Mouse (Mus musculus) MN1 (cell line): ENCODE data around the gene Mustn1.

Experiments used
- DNase-seq: peaks from one replicate; pipeline ENCODE4 v3.0.0-alpha.2; 2016; ENCODE audit warnings: low spot score

The Mustn1 gene

DNA sequence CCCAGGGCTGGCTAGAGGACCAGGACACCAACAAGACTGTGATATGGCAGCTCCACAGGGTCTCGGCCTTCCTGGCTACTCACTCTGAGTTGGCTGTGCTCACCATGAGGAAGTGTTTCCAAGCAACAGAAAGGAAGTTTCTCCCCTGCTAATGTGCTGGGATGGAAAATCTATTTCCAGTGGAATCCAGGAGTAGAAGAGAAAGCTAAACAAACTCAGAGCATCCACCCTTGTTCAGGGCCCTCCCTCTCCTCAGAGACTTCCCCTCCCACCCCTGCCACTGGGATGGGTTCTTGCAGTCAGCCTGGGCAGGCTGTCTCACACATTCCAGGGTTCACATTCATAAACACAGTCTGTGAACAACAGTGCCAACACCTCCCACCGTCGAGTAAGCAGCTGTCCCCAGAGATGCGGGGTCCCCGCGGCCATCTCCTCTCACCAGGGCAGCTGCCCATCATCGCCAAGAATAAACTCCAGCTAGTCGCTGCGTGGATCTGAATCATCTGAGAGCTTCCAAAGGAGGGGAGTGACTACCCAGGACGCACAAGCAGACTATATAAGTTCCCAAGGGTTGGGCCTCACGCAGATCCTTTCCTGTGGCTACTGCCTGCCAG, at the start of gene Mustn1:
Mustn1 (plus strand) TSS at position 243 of the 614 bp plus-strand sequence.
- DNase-seq = no peak

DNA sequence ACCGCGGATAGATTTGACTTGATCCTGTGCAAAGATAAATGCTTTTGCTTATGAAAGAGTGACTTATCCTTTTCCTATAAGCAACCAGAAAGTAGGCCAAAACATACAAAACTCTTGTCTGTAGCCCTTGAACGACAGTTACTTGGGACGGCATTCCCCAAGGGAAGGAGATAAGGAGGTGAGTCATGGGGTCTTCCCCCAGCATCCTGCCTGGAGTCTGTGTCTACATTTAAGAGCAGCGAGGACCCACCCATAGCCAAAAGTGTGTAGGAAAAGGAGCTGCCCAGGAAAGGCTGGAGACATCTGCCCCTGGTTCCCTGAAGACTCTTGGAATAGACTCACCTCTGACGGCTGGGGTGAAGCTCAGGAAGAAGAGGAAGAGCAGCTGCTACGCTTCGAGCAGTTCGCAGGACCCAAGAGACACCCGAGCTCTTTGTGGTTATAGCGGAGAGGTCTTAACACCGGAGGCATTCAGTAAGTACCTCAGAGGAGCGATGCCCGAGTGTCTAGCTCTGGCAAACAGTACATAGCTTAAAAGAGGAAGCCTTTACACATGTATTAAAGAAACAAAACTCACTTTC, 41.5 kb upstream of the Mustn1 start:
- no peak for DNase-seq

DNA sequence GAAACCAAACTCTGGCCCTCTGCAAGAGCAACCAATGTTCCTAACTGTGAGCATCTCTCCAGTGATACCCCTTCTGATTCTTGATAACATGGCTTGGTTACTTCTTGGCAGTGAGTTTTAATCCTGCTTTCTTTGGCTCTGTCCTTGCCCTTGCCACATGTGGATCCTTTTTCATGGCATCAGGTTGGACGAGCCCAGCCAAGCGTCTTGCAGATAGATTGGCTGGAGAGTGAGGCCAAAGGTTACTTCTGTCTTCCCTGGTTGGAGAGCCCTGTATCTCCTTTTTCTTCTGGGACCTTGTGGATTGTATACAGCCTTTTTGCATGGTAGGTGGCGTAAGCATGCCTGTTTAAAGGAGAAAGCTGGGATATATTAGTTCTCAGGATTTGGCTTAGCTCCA, 35.3 kb upstream of the Mustn1 start:
- DNase-seq = no peak

DNA sequence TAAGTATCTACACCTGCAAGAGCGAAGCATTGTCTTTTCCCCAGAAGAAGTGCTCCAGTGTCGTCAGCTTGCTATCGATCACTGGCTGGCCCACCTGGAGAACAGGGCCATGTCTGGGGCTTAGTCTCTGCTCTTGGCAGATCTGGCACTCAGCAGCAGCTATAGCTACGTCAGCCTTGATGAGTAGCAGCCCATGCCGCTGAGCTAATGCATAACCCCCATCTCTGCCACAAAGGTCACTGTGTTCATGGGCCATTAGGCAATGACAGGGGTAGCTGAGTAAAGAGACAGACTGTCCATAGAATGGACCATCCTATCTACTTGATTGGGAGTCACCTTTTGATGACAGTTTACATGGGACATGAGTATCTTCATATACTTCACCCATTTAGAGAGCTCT, 28.5 kb upstream of the Mustn1 start:
- DNase-seq = no peak

DNA sequence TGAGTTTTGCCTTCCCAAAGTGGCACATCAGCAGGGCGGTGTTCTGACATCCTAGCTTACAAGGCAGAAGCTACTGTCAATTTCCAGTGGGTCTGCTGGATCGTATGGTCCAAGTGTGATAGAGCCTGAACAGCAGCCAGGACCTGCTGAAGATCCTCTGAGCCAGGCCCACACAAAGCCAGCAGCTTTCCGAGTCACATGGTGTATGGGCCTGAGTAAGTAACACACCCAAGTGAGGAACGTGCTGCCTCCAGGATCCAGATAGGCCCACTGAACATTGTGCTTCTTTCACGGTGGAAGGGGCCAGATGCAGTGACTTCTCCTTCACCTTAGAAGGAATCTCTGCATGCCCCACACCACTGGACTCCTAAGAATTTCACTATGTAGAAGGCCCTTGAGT, 26.7 kb upstream of the Mustn1 start:
- no peak for DNase-seq

DNA sequence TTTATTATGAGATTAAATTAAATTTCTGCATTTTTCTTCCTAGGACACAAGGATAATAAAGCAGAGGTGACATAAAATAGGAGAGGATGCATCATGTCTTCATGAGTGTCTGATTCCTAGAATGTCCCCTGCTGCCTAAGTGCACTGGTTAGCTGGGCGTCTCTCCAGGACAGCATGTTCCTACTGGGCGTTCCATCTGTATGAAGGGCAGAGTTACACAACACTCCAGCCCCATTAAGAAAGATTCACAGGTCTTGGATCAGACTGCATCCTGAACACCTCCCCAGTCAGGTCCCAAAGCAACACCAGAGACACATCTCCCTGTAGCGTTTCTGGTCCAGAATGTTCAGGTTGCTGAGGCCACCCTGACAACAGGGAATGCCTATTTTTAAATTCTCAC, 23.7 kb upstream of the Mustn1 start:
- DNase-seq = no peak

DNA sequence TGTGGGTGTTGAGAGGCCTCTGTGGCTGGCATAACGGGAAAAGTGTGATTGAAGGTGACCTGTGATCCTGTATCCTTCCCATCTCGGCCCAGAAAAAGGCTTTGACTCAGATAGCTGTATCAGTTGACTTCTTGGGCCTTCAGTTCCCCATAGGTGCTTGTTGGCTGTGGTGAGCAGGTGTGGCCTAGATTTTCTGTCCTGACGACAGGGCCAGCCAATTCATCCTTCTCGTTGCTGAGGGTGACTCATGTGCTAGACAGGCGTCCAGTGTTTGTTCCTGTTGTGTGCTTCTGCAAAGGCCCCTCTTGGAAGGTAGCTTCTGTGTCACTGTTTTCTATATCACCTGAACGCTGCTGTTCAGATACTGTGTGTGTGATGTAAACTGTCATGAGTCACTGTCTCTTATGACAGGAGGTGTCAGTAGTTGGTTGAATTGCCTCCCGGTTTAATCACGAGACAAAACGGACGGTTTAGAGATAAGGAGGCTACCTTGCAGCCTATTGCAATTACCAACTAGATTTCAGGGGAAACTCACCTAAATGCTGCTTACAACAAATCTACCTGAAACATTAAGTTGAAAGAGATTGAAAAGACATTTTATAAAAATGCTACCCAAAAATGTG, 22.0 kb upstream of the Mustn1 start:
- DNase-seq = no peak

DNA sequence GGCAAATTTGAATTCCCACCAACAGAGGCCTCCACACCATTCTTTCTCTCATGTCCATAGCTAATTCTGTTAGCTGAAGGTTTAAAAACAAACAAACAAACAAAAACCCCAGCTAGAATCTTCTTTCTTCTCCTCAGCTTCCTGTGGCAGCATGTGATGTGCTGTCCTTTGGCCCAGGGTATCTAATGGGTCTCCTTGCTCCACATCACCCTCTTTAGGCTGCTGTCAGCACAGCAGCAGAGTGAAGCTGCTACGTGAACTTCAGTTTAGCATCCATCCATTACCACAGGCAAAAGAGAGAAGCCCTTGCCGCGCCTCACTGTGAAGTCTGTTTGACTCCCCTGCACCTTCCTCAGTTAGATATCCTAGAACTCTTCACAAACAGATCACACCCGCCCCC, 21.0 kb upstream of the Mustn1 start:
- DNase-seq = no peak

DNA sequence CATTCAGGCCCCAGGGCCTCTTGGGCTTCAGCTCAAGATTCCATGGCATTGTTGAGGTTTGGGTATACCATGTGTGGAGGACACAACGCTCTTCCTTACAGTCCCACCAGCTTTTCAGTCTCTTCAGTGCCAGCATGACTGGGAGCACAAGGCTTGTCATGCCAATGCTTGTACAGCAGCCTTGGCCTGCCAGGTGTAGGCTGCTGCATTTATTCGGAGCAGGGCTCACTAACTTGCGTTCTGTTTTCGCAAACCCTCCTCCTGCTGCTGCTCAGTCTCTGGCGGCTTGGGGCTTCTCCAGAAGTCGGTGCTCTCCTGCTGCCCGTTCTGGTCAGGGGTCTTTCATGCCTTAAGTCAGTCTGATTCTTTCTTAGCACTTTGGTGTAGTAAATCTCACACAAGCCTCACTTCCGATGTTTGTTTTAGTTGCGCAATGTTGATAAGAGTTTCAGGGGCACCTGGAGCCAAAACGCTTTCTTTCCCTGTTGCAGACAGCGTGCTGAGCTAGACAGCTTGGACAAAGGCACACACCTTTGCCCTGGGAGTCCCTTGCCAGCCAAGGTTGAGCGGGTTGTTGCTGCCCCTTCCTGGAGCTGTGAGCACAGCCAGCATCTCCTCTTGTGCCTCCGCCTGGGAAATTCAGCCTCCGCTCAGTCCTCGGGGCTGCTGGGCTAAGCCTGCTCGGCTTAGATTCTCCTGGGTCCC, 17.4 kb upstream of the Mustn1 start:
- DNase-seq = no peak

DNA sequence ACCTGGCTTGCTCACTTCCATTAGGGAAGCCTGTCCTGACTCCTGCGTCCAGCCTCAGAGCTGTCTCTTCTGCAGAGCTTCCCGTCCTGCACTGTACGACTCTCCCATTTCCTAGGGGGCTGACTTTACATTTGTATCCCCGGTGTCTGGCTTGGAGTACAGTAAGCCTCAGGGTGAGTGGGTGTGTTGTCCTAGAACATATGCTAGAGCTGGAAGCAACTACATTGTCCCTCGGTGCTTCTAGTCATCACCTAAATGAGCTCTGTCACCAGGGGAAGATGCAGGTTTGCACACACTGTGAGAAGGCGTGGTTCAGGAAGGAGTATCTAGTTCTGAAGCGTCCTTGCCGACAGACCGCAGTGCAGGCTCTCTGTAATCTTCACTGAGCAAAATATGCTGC, 16.6 kb upstream of the Mustn1 start:
- DNase-seq = no peak

DNA sequence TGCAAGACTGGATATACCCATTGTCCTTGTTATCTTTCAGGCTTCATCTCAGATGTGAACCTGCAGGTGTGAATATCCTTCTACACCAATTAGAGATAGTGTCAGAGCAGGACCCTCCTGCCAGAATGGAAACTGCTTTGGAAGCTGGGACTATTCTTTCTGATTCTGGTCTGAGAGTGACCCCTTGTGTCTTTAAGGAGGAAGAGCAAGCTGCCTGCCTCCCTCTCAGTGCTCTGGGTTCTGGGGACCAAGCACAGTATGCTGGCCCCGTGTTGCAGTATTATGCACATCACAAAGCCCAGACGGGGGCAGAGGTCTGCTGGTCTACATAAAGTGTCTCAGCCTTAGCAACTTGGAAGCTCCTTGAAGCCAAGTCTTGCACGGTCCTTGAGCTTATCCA, 13.7 kb upstream of the Mustn1 start:
- peak; percentile 50 for DNase-seq

DNA sequence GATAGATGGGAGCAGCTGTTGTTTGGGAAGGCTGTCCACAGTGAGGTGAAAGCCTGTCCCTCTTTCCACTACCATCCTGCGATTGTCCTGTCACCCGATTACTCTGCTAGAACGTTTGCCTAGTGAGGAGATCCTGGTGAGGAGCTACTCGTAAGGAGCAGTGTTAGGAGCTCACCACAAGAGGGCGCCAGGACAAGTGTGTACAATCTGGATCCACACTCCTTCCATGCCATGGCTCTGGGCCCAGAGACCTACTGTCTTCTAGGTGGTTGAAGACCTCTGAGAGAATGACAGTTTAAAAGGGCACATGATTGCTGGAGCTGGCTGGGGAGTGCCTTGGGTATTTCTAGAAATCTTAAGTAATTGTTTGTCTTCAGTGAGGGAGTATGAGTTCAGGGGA, 12.0 kb upstream of the Mustn1 start:
- DNase-seq = peak; percentile 71

DNA sequence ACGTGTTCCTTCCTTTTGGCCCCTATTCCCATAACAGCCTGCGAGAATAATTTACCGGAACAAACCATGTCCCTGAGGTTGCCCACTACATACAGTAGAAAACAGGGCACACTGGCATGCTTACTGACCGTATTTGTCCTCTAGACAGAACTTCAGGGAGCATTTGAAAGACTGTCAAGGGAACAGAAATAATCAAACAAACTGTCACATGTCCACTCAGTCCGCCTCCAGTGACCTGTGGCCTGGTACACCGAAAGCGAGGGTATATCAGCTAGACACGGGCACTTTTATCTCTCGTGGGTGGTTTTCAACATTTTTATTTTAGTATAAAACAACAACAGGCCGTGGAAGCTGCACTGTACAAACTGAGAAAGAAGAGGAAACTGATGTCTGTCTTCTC, 10.2 kb upstream of the Mustn1 start:
- no peak for DNase-seq

DNA sequence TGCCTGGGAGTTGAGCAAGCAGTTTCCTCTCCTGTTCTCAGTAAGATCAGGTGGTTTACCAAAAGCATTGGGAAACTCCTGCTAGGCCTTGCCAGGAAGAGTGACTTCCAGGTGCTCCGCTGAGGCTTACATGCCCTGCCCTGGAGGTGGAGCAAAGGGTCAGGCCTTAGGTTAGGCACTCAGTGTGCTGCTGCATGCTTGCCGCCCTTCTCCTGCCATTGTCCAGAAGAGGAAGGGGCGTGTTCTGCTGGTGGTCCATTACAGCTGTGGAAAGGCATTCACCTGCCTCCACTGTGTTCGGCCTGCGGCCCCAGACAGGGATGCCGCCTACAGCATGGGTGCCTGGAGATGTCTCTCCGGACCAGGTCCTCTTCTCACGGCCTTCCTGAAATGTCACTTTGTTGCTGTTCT, 9.6 kb upstream of the Mustn1 start:
- DNase-seq = no peak

DNA sequence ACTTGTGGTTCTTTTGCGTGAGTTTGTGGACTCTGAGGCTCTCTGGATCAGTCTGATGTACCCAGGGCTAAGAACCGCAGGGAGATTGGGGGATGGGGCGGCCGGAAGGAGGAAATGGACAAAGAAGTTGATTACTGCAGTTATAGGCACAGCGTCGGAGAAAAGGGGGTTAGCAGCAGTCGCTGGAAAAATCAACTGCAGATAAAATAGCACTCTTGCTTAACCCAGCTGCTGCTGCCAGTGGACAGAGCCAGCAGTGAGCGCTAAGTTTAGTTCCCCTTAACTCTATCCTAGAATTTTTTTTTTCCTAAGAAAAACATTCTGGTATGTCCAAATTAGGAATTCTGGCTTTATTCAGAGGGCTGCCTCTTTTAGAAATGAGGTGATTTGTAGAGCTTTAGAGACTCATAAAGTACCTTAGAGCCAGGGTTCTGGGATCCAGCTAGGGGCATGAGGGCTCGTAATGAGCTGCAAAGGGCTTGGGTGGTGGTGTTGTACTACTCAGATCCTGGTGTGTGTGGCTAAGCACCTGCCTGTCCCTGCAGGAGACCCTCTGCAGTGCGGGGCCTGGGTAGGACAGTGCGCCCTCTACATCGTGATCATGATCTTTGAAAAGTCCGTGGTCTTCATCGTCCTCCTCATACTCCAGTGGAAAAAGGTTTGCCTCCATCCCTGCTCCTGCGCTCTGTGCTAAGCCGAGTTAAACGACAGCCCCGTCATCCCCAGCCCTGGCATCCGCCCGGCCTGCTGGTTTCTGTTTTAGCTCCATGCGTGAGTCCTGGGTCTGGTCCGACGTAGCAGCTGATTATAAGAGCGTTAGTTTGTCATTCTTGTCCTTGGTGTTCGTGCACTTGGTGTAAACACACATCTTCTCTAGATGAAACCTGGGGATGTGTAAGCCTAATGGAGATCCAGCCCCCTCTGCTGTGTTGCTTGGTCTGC, 8.5 kb upstream of the Mustn1 start:
- DNase-seq = no peak

DNA sequence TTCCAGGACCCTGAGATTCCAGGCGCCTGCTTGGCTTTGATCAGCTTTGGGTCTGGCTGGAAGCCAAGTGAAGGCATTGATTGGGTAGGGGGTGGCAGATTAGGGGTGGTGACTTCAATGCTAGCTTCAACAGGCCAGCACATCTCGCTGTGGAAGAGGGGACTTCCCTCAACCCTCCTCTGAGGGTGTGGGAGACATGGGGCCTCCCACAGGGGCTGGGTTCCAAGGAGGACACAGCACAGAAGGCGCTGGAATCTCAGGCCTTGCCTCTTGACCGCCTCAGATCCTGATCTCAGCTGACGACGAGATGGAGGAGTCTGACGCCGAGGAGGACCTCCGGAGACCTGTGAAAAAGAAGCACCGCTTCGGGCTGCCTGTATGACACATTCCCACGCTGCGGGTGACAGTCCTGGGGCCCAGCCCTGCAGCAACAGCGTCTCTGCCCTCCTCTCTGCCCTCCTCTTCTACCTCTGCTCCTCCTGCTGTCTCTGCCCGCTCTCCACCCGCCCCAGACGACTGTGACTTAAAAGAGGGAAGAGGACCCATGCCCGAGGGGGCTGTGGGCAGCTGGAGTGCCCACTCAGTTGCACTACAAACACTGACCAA, 4.8 kb upstream of the Mustn1 start:
- no peak for DNase-seq

DNA sequence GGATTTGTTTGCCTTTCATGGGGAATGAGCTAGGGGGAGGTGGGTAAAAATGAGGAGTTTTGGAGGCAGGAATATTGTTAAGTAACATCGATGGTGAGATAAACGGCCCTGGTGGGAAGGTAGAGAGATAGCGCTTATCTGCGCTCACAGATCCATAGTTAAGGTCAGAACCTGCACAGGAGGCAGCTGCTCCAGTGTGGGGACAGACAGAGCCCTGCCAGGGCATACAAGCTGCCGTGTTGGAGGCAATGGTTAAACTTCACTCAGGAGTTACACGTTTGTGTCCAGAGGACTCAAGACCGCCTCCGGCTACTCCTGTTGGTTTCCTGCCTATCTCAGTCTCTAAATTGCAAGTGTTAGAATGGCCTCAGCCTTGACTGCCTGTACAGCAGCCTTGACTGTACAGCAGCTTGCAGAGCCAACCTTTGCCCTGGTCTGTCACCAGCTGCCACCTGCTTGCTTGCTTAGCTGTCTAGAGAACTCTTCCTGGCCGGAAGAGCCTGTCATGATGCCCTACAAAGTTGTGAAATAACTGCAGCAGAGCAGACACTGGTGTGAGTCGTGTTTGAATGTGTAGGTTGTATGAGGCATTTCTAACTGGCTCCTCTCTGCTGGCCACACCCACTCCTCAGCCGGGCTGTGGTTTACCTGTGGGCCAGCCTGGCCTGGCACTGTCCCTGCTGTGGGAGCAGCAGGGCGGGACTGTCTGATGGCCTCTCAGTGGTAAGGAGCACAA, 3.7 kb upstream of the Mustn1 start:
- no peak for DNase-seq

DNA sequence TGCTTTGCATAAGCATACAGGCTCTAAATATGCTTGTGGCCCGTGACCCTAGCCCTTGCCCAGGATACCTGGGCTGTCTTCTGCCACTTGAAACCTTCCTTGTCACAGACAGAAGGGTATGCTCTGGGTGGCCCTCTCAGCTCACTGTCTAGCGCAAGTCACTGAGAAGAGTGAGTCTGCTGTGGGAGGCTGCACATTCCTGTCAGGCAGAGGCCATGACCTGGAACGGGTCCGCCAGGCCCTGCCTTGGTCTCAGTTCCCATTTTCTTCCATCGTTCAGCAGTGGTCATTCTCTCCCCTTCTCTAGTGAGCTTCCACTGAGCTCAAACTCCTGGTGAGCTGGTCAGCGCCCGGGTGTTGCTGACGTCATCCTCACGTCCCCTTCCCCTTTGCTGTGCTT, 3.0 kb upstream of the Mustn1 start:
- no peak for DNase-seq

DNA sequence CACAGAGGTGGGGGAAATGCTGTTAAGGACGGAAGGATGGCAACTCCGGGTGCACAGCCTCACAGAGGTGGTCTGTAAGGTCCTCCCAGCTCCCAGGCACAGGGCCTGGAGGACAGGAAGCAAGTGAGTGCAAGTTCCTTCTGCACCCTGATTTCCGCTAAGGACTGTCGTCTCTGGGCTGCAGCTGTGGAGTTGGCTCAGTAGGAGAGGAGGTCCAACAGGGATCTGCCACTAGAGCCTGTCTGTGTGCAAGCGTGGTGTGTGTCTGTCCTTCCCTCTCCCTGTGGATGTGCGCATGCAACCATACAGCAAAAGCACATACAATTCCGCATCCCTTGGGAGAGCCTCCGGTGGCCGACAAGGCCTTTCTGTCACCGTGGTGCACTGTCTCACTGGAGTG, 2.5 kb upstream of the Mustn1 start:
- DNase-seq = no peak

DNA sequence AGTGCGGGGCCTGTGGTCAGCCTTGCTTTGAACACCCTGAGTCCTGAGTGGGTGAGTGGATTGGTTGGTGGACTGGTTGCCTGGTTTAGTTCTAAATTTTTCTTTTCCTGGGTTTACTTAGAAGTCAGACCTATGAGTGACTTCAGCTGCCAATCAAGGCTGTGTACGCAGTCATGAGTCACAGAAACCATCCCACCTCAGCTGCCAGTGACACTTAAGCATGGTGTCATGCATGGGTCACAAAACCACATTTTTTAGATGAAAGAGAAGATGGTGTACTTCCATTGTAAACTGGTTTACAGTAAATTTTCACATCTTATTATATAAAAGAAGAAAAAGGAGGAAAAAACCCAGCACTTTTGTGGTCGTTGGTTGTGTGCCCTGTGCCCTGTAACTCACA, 1.2 kb upstream of the Mustn1 start:
- DNase-seq = no peak

DNA sequence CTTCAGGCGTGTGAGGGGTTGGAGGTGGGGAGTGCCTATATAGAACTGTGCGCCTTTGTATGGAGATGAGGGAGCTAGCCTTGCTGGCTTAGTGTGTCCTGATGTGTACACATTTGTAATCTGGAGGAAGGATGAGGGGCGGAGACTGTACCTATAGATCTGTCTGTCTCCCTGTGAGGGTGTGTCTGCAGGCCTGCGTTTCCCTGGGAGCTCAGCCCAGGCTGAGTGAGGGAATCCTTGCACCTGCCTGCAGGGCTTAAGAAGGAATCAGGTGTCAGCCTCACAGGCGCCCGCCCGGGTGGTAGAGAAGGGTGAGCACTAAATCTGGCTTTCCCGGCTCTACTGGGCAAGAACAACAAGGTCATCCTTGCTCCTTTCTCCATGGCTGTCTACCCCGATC, 794 bp downstream of the Mustn1 start:
- no peak for DNase-seq
